Mouse (Mus musculus) ES-E14 (cell line): ENCODE results near the gene Btbd19. TPM values are rescaled to one million over a fixed set of nuclear protein-coding genes. Genes with fewer than 3 reads are reported as not detected.

ENCODE experiments used
- DNase-seq: peaks from one replicate; pipeline ENCODE4 v3.0.0-alpha.2; 2013; ENCODE audit warnings: low read depth, low spot score
- H3K27ac ChIP-seq: 2 replicates; pipeline ENCODE4 v1.5.1; 2012; ENCODE audit warnings: low read depth, mild to moderate bottlenecking, low read length, moderate library complexity, mixed read lengths; ENCODE audit not compliant: poor library complexity, insufficient read depth, severe bottlenecking
- H3K36me3 ChIP-seq: 2 replicates; pipeline ENCODE4 v1.6.1; 2012; ENCODE audit warnings: mild to moderate bottlenecking, low read length, moderate library complexity, mixed read lengths; ENCODE audit not compliant: control insufficient read depth, poor library complexity, insufficient read depth, severe bottlenecking
- H3K4me1 ChIP-seq, 2 experiments: fragments of 150-350 bp in 1 of 2; sonication (generic) in 1 of 2; 2 replicates each; pipeline ENCODE4 v1.6.1; 2012; ENCODE audit warnings: low read length in 2 of 2, mild to moderate bottlenecking in 1 of 2, mixed read lengths in 1 of 2; ENCODE audit not compliant: control insufficient read depth in 2 of 2, insufficient read depth in 2 of 2, poor library complexity in 1 of 2
- H3K4me3 ChIP-seq, 2 experiments: fragments of 150-350 bp in 1 of 2; sonication (generic) in 1 of 2; 2 replicates each; pipeline ENCODE4 v1.5.1; 2012; ENCODE audit warnings: low read length in 2 of 2, low read depth in 1 of 2, mild to moderate bottlenecking in 1 of 2, mixed read lengths in 1 of 2; ENCODE audit not compliant: insufficient read depth in 1 of 2, poor library complexity in 1 of 2, severe bottlenecking in 1 of 2
- H3K9ac ChIP-seq: 2 replicates; pipeline ENCODE4 v1.6.1; 2012; ENCODE audit warnings: low read depth, mild to moderate bottlenecking, low read length, mixed read lengths; ENCODE audit not compliant: poor library complexity, insufficient read depth, severe bottlenecking
- H3K9me3 ChIP-seq: fragments of 150-350 bp; sonication (generic); 2 replicates; pipeline ENCODE4 v1.6.1; 2012; ENCODE audit warnings: low read depth, mild to moderate bottlenecking, low read length; ENCODE audit not compliant: control insufficient read depth, insufficient read depth
- CHD2 ChIP-seq: IDR thresholded peaks from 2 replicates; pipeline ENCODE4 v1.6.1; 2014; ENCODE audit warnings: mild to moderate bottlenecking, low read depth, low read length, inconsistent platforms
- HCFC1 ChIP-seq: IDR thresholded peaks from 2 replicates; pipeline ENCODE4 v1.6.1; 2012; ENCODE audit warnings: low read length, inconsistent platforms, borderline replicate concordance; ENCODE audit not compliant: insufficient read depth
- MAFK ChIP-seq: IDR thresholded peaks from 2 replicates; pipeline ENCODE4 v1.6.1; 2014; ENCODE audit warnings: mild to moderate bottlenecking, low read depth, low read length, inconsistent platforms; ENCODE audit not compliant: insufficient read depth
- ZC3H11A ChIP-seq: IDR thresholded peaks from 2 replicates; pipeline ENCODE4 v1.6.1; 2012; ENCODE audit warnings: low read depth, mild to moderate bottlenecking, inconsistent platforms, low read length, borderline replicate concordance
- ZNF384 ChIP-seq: IDR thresholded peaks from 2 replicates; pipeline ENCODE4 v1.6.1; 2012; ENCODE audit warnings: low read depth, low read length, inconsistent platforms
- in situ Hi-C, 2 experiments: fragments of 600-800 bp; cut with MboI; formaldehyde crosslinking; loops; one replicate each; pipeline ENCODE4 v1.15.1; 2025; ENCODE audit warnings: low sequenced_read_pairs in 2 of 2, inconsistent platforms in 1 of 2; ENCODE audit not compliant: unreplicated experiment in 2 of 2
- total RNA-seq: library from RNA; depleted of rRNA; stranded (reverse); fragments of 300-350 nt; gene quantifications from 2 replicates; pipeline ENCODE4 v1.2.3, GENCODE M21; 2012

The Btbd19 gene
- total RNA-seq, 1 experiment, result 51.2 TPM

GRCm38 (mm10) chr4:117122209-117122608 lies 3.3 kb downstream of the Btbd19 start:
- H3K36me3 ChIP-seq, result 0 out of 2 replicates have a peak, but pooled peaks cover 2% of the 10 kb centered on the region
- H3K27ac ChIP-seq, result peak overlapping the region; percentile 14; the same call in 1 of the 2 replicates
- no peak overlapping the region; the same call in 1 of the 2 replicates for H3K9ac ChIP-seq
- in situ Hi-C loops, result no loop called here
- no peaks in the 10 kb centered on the region for H3K9me3 ChIP-seq
- no peak overlapping the region for H3K4me3 ChIP-seq
- no peak for TF ChIP-seq ZC3H11A
- TF ChIP-seq CHD2, result no peak
- TF ChIP-seq HCFC1, result no peak
- TF ChIP-seq MAFK, result no peak
- TF ChIP-seq ZNF384, result no peak
- H3K4me1 ChIP-seq, result peaks cover 6 to 31% of the 10 kb centered on the region in 2 experiments; a peak in 2 of 4 replicates
- no peak for DNase-seq

DNA sequence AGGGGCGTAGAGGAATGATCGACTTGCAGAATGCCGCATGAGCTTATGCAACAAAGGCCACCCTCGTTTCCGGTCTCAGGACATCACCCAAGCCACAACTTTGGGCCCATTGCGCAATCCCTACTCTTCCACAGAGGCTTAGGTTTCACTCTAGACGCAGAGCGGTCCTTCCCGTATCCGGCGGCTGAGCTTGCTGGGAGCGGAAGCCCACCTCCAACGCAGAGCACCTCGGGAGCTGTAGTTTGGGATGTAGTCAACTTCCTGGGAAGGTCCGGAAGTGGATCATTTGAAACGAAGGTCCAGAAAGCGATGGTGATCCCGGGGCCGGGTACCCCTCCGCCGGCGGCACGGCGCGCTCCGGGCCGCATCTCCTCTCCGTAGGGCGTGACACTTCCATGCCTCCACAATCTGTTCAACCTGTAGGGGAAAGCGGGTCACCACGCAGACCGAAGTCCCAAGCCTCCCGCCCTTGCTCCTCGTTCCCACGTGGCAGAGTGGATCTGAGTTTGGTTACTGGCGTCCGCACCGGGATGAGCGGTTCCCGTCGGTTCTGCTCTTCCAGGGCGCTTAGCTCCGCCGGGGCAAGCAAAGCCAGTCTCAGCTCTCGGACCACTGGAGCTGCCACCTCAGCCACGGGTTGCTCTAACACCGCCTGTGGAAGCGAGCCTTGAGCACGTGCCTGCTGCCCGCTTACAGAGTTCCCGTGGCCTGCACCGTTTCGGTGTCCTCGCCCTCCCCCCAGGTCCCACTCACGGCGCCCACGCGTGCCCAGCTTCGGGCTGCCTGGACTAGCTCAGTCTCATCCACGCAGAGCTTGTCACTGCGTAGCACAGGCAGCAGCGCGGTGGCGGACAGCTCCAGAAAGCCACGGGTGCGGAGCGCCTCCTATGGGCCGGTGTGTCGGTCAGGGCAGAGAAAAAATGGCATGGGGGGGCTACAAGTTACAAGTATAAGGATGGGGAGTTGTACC lies 4.8 kb downstream of the Btbd19 start:
- H3K36me3 ChIP-seq, result peaks cover 4% of the 10 kb centered on the region; the same call in 1 of the 2 replicates
- in situ Hi-C loops, result no loop called here
- H3K27ac ChIP-seq, result peak overlapping the region; percentile 75
- H3K4me1 ChIP-seq, result peaks cover 4 to 25% of the 10 kb centered on the region in 2 experiments; a peak in 2 of 4 replicates
- H3K9ac ChIP-seq, result peak overlapping the region; percentile 87
- peak; percentile 94 for DNase-seq
- no peaks in the 10 kb centered on the region for H3K9me3 ChIP-seq
- TF ChIP-seq ZNF384 (peak; percentile 54; the same call in 1 of the 2 replicates), HCFC1 (peak; percentile 91), MAFK (0 out of 2 replicates have a peak, but pooled peaks have one; percentile 3), ZC3H11A (0 out of 2 replicates have a peak, but pooled peaks have one; percentile 13), CHD2 (no peak)
- H3K4me3 ChIP-seq, result peak overlapping the region; percentile 83 to 85

- peaks cover 8% of the 10 kb centered on the region for H3K36me3 ChIP-seq
- DNase-seq, result no peak
- no peaks in the 10 kb centered on the region for H3K9me3 ChIP-seq
- peaks cover 2 to 22% of the 10 kb centered on the region in 2 experiments; a peak in 2 of 4 replicates for H3K4me1 ChIP-seq
- in situ Hi-C loops, result no loop called here
- peak overlapping the region; percentile 75 for H3K27ac ChIP-seq
- H3K9ac ChIP-seq, result peak overlapping the region; percentile 84
- no peak for TF ChIP-seq ZNF384
- no peak for TF ChIP-seq HCFC1
- no peak for TF ChIP-seq ZC3H11A
- TF ChIP-seq CHD2, result no peak
- peak; percentile 22; the same call in 1 of the 2 replicates for TF ChIP-seq MAFK
- peak overlapping the region; percentile 68 to 83 for H3K4me3 ChIP-seq
Observed at GRCm38 (mm10) chr4:117120052-117120444, 5.5 kb downstream of the Btbd19 start.

- H3K27ac ChIP-seq, result peak overlapping the region; percentile 75; the same call in 1 of the 2 replicates
Observed at GRCm38 (mm10) chr4:117119636-117120035, 5.9 kb downstream of the Btbd19 start.

More at GRCm38 (mm10) chr4:117119636-117120035, 5.9 kb downstream of the Btbd19 start:
- H3K4me3 ChIP-seq, result peak overlapping the region; percentile 68 to 83
- H3K4me1 ChIP-seq, result peaks cover 0 to 20% of the 10 kb centered on the region in 2 experiments; a peak in 2 of 4 replicates
- no peak for TF ChIP-seq MAFK
- TF ChIP-seq CHD2, result no peak
- peaks cover 12% of the 10 kb centered on the region for H3K36me3 ChIP-seq
- no peaks in the 10 kb centered on the region for H3K9me3 ChIP-seq
- H3K9ac ChIP-seq, result peak overlapping the region; percentile 84
- in situ Hi-C loops, result no loop called here
- DNase-seq, result no peak
